Mouse (Mus musculus) heart, adult 2 months (tissue): ENCODE results near the gene Gpr65.

Source experiments
- CTCF ChIP-seq: fragments of 200-600 bp; IDR thresholded peaks from 2 replicates; pipeline ENCODE4 v1.8.1; 2022; ENCODE audit warnings: antibody characterized with exemption, mild to moderate bottlenecking, moderate library complexity
- EP300 ChIP-seq: fragments of 200-500 bp; IDR thresholded peaks from 2 replicates; pipeline ENCODE4 v1.6.1; 2011; ENCODE audit warnings: low read depth, low read length, control low read depth; ENCODE audit not compliant: insufficient read depth

DNA sequence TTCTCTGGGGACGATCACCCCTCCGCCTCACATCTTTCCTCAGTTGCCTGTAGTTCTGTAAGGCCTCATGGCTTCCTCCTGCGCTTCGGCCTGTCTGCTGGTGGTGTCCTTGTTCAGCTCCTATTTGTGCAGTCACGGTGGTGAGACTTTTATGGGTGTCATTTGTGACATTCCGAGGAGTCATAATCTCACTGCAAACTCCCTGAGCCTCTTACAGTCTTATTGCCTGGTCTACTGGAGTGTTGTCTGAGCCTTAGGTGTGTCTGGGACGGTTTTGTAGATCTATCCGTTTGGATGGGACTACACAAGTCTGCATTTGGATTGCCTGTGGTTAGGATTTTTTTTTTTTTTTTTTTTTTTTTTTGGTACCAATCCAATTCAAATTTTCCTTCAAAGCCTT lies 18.1 kb upstream of the Gpr65 start:
- TF ChIP-seq CTCF (no peak), EP300 (no peak)
